Mouse (Mus musculus) lung, adult 18-20 months (tissue): Measurements from ENCODE around the gene Itga9.

ENCODE experiments used
- DNase-seq, 2 experiments: peaks; one replicate each; pipeline ENCODE4 v3.0.0; 2022; ENCODE audit warnings: mixed read lengths in 2 of 2

The Itga9 gene

DNA sequence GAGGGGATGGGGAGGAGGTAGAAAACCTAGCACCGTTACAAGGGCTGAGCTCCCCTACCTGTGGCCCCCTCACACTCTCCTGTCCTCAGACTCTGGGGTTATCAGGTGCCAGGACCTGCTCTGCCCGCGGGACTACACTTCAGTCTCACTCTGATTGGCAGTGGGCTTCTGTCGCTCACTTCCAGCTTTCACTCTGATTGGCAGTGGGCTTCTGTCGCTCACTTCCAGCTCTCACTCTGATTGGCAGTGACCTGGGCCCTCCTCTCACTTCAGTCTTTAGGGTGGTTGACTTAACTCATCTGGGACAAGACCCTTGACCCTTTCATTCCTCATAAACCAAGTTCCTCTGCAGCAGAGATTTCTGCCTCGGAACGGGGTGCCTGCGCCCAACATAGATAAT is 226.9 kb downstream of the Itga9 start:
- DNase-seq: no peak

DNA sequence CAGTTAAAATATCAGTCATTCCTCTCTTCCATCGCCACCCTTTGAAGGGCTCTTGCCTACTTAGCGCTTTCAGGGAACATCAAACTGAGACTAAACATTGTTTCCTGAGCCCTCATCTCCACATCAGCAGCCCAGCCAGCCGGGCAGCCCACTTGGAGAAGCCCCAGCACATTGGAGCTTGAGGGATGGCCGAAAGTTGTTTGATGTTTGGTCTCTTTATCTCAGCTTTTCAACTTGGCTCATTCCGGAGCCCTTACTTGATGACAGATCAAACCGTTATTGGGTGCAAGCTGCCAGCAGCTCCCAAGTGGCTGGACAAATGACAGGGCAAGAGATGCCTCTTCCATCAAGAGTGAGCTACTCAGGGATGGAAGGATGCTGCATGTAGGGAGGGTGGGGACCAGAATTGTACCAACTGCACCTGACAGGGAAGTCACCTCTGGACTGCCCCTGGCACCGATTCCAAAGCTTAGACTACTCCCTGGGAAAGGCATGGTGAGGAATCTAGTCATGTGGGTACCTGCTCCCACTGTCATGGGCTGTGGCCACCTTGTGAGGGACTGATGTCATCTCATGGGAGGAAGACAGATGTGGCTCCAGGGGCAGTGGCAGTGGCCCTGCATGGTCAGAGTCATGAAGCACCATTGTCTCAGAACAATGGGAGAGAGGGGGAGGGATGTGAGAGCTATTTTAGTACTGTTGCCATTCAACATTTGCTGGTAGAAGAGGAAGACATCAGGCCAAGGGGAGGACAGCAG is 232.6 kb downstream of the Itga9 start:
- peak in 1 of 2 experiments; percentile 6 for DNase-seq

GRCm38 (mm10) chr9:118841247-118841646 is 234.8 kb downstream of the Itga9 start:
- no peak for DNase-seq

DNA sequence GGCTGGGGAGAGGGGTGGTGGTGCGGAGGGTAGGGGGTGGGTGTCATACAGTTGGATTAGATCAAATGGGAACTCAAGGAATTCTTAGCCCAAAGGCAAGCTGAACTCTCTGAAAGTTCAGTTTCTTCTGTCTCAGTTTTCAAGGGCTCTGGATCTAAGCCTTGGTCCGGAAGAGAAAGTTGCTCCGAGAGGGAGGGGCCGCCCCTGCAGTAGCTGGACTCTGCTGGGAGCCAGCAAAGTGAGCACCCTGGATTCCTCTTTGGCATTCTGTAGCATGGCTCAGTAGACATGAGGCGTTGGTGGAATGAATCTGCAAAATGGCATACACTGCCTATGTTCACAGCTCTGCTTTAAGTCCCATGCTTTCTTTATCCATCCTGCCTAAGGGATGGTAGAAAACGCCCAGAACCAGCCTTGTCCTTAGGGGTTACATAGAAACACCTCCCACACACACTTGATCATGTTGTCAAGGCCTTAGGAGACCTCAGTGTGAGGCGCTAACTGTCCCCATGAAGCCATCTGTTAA is 235.5 kb downstream of the Itga9 start:
- no peak for DNase-seq

- DNase-seq: no peak
Measured at GRCm38 (mm10) chr9:118843711-118844110, 237.2 kb downstream of the Itga9 start.

- DNase-seq: no peak
Measured at GRCm38 (mm10) chr9:118845003-118845402, 238.5 kb downstream of the Itga9 start.

DNA sequence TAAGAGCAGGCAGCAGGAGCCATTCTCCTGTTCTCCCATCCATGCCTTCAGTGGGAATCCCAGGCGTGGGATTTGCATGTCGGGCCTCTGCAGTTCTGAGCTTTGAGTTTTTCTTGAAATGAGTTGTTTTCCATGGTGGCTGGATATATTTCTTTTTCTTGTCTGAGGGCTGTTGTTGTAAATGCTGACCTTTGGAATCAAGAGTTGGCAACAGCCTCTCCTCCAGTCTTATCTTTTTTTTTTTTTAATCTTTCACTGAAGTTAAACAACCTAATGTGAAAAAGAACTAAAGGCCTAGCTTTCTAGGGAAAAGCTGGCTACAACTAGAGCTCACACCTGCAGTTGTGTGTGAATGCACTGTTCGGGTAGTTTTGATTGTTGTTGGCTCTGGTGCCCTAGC is 240.3 kb downstream of the Itga9 start:
- no peak for DNase-seq

DNA sequence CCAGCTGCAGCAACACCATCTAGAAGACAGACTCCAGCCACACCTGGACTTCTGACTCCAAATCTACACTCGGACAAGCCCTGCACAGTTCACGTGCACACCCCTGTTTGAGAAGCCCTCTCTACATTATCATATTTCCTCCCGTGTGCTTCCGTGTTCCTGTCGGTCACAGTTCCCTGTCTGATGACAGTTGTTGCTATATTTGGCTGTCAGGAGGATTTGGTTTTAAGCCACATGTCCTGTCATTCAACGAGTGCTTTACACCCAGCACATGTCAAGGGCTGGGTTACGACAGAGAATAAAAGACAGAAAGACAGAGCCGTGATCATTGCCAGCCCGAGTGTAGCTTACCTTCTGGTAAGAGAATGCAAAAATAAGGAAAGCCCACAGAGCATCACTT is 250.2 kb downstream of the Itga9 start:
- DNase-seq: no peak

- no peak for DNase-seq
Measured at GRCm38 (mm10) chr9:118860613-118861141, 254.2 kb downstream of the Itga9 start.

GRCm38 (mm10) chr9:118862214-118862613 is 255.7 kb downstream of the Itga9 start:
- DNase-seq: no peak

DNA sequence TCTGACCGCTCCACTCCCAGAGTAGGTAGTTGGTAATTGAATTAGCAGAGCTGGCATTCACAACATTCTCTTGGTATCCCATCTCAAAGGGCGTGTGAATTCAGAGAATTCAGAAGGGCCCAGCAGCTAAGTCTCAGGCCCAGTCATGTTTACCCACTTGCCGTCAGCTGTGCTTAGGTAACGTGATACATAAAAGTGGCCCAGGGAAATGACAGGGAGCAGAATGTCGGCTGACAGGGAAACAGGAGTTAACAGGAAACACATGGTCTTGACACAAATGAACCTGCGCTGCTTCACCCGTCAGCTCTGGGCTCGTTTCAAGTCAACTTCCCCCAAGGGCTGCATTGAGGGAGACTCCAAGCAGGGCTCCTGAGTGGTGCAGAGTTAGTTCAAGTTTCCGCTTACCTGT is 256.4 kb downstream of the Itga9 start:
- DNase-seq: peak; percentile 35 to 55

- no peak for DNase-seq
Measured at GRCm38 (mm10) chr9:118863528-118863927, 257.0 kb downstream of the Itga9 start.

GRCm38 (mm10) chr9:118866949-118867348 is 260.5 kb downstream of the Itga9 start:
- no peak for DNase-seq

- DNase-seq: no peak
Measured at GRCm38 (mm10) chr9:118867851-118868250, 261.4 kb downstream of the Itga9 start.

DNA sequence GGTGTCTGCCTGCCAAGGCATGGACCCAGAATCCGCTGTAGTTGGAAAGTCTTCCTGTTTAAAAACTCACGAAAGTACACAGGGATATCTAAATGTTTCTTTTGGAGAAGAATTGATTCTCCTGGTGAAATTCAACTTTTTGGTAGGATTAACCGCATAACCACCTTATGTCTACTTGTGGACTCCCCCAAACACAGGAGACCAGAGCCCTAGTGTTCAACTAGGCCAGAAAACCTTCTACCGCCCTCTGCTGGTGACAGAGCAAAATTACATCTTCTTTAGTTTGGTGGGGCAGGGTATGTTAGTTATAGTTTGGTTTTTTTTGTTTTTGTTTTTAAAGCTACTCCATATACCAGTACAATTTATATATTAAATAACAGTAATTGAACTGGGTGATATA is 264.6 kb downstream of the Itga9 start:
- peak in 1 of 2 experiments; percentile 43 for DNase-seq

GRCm38 (mm10) chr9:118873031-118873430 is 266.5 kb downstream of the Itga9 start:
- DNase-seq: no peak

DNA sequence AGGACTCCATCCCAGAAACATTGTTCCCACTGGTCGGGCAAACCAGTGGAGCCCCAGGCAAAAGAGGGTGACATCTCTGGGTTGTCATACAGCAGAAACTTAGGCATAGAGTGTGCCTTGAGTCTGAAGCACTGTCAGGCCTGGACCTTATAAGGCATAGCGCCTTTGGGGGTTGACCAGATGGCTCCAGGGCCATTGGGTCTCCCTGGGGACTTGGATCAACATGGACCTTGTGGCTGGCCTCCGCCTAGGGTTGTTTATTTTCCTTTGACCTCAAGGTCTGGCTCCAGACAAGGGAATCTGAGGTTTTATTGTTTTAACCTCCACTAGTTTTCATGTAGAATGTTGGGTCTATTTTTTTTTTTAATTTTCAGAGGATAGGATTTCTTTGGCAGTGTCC is 267.1 kb downstream of the Itga9 start:
- DNase-seq: no peak

- DNase-seq: no peak
Measured at GRCm38 (mm10) chr9:118875705-118876104, 269.2 kb downstream of the Itga9 start.

GRCm38 (mm10) chr9:118876902-118877301 is 270.4 kb downstream of the Itga9 start:
- no peak for DNase-seq

DNA sequence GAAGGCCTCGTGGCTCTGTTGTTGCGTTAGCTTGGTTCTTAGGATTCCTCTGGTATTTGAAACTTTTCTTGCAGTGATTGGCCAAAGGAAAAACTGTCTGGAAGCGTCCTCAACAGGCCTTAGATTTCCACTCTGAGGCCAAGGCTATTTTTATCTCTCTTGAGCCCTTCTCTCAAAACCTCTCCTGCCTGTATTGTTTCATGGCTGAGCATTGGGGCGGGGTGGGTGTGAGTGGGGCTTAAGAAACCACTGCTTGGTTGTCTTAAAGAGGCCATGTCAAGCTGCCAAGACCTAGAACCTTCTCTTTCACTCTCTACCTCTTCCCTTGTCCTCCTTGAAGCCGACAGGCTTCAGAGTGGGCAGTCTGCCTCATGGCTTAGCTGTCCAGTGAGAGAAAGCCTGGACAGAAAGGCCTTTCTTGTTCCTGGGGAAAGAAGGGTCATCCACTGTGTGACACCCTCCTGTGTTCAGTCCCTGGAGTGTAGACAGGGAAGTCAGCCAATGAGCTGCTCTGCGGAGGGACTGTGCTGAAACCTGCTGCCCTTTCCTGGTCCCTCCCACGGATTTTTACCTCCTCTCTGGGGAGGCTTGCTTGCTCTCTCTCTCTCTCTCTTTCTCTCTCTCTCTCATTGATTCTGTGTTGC is 271.0 kb downstream of the Itga9 start:
- DNase-seq: peak; percentile 71 to 82

DNA sequence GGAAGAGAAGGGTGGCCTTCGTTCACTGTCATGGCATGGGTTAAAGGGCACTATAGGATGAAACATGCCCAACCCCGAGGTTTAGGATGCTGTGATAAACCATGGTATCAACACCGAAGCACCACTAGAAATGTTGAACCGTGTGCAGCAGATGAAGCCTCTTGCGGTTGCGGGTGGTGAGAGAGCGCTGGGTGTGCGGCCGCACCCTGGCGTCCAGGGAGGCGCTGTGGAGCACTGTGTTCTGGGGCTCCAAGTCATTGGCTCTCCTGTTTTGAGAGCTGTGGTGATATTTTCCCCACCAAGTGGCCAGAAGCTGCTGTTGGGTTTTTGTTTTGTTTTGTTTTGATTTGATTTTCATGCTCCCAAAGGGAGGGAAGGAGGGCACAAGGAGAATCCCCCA is 272.1 kb downstream of the Itga9 start:
- no peak for DNase-seq

DNA sequence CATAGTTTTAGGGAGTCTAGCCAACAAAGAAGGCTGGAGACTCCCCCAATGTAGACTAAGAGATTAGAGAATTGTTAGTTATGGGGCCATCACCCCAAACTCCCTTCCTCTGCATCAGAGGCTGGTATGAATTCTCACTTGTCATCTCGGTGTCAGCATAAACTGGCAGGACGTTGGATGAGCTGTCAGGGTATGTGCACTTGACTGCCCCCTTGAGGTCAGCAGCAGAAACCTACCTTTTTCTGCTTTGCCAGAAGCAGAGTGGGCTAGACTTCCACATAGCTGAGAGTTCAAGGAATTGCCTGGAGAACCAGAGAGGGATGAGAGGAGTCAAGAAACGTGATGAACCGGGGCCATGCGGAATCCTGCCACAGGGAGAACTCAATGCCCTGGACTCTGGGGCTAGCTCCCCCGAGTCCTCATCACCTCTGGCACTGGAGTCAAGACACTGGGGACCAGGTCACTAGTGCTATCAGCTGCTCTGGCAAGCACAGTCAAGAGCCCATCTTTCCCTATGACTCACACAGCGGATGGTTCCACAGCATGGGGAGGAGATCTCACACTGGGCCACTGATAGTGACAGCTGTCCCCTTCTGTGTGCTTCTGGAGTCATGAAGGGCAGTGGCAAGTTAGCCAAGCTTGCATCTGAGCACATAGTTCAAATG is 274.9 kb downstream of the Itga9 start:
- peak in 1 of 2 experiments; percentile 29 for DNase-seq

GRCm38 (mm10) chr9:118881946-118882284 is 275.4 kb downstream of the Itga9 start:
- DNase-seq: no peak

DNA sequence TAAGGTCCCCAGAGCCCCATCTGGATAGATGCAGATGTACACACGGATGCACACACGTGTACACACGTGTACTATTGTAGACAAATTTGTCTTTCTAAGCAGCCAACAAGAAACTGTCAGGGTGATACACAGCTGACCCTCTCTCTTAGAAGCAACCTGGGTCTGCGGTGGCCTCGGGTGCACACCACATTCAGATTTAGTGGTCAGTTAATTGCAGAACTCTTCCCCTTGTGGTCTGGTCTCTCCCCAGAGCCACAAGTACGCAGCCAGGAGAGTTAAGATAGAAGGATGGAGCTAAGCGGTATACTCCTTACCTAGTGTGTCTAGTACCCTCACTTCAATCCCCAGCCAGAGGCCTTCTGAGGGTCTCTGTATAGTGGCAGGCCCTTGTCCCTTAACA is 276.7 kb downstream of the Itga9 start:
- no peak for DNase-seq
